Mouse (Mus musculus) neural tube, embryonic 14.5 days (tissue): Measurements from ENCODE around the gene Sdc3. TPM values are rescaled to one million over a fixed set of nuclear protein-coding genes. Genes with fewer than 3 reads are reported as not detected.

Source experiments
- ATAC-seq: fragments of 200-750 bp; cut with Nextera tagmentation; 2 replicates; pipeline ENCODE4 v1.8.0; 2017; ENCODE audit warnings: low read depth, mild to moderate bottlenecking, moderate TSS enrichment, moderate library complexity
- H3K27ac ChIP-seq: fragments of 300-500 bp; sonication (generic); 2 replicates; pipeline ENCODE4 v1.5.1; 2014; ENCODE audit warnings: low read depth, mild to moderate bottlenecking, control low read depth, low read length, moderate library complexity, mixed read lengths
- H3K27me3 ChIP-seq: fragments of 300-500 bp; sonication (generic); 2 replicates; pipeline ENCODE4 v1.6.1; 2014; ENCODE audit warnings: low read length; ENCODE audit not compliant: control insufficient read depth, insufficient read depth
- H3K36me3 ChIP-seq: fragments of 300-500 bp; sonication (generic); 2 replicates; pipeline ENCODE4 v1.6.1; 2014; ENCODE audit warnings: low read length, mixed read lengths; ENCODE audit not compliant: control insufficient read depth, insufficient read depth
- H3K4me1 ChIP-seq: fragments of 300-500 bp; sonication (generic); 2 replicates; pipeline ENCODE4 v1.6.1; 2014; ENCODE audit warnings: low read length; ENCODE audit not compliant: control insufficient read depth, insufficient read depth
- H3K4me2 ChIP-seq: fragments of 300-500 bp; sonication (generic); 2 replicates; pipeline ENCODE4 v1.6.1; 2014; ENCODE audit warnings: mild to moderate bottlenecking, low read depth, low read length, control low read depth
- H3K4me3 ChIP-seq: fragments of 300-500 bp; sonication (generic); 2 replicates; pipeline ENCODE4 v1.5.1; 2014; ENCODE audit warnings: low read depth, low read length, control low read depth, mixed read lengths
- H3K9ac ChIP-seq: fragments of 300-500 bp; sonication (generic); replicated peaks from 2 replicates; pipeline ENCODE4 v1.6.1; 2014; ENCODE audit warnings: low read depth, mild to moderate bottlenecking, control low read depth, low read length, mixed read lengths
- H3K9me3 ChIP-seq: fragments of 300-500 bp; sonication (generic); 2 replicates; pipeline ENCODE4 v1.6.1; 2016; ENCODE audit warnings: low read length; ENCODE audit not compliant: control insufficient read depth
- WGBS: fragments of 180-500 bp; shearing (Covaris S2); extraction: QIAGEN DNeasy Blood & Tissue Kit; methylation state at CpG from one replicate; pipeline ENCODE4 v1.1.7; 2014; 5-methylcytosine and 5-hydroxymethylcytosine counted together
- polyA plus RNA-seq: library from polyadenylated mRNA; unstranded; fragments of >200 nt; fragmentation: Nextera tagmentation; extraction: Ambion mirVana; gene quantifications from 2 replicates; pipeline ENCODE4 v1.2.1, GENCODE M21; 2014

Gene Sdc3
- polyA plus RNA-seq, 1 experiment from 2014 or later, result 83.4 TPM

- WGBS, result 85% methylated on average over 5 of the region's 5 CpGs
- Histone ChIP-seq H3K4me2 (no peak overlapping the region), H3K27me3 (no peaks in the 10 kb centered on the region), H3K4me3 (no peak overlapping the region), H3K9me3 (no peaks in the 10 kb centered on the region), H3K36me3 (peaks cover 52% of the 10 kb centered on the region), H3K4me1 (no peaks in the 10 kb centered on the region), H3K9ac (no peak overlapping the region), H3K27ac (no peak overlapping the region)
- no peak for ATAC-seq
These were observed 30.5 kb upstream of the Sdc3 start for GRCm38 (mm10) chr4:130761809-130762208.

DNA sequence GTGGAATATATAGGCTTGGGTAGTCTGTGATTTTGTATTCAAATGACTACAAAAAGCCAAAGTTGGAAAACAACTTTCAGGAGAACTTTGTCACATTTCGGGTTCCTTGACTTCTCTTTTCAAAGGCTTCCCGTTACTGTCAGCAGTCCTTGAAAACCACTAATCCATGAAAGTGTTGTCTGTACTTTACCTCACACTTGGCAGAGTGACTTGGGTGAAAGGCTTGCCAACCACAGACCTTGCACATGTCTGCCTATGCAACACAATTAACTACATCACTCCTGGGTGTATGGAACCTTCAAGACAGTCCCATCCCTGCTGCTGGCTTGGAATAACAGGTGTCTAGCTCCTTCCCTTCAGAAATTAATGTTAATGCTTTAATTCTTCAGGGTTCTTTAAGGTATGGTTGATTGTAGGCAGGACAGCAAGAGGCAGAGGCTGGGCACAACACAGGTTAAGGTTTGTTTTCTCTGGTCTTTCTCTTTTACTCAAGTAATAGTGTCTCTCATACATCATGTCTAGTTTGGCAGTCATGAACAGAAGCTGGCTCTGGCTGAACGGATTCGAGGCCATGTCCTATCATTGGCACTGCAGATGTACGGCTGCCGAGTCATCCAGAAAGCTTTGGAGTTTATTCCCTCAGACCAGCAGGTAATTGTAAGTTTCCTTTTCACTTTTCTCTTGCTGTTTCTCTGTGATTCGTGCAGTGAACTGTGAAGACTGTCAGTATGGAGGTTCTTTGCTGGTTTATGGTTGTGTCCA lies 26.8 kb upstream of the Sdc3 start:
- H3K36me3 ChIP-seq, result peaks cover 57% of the 10 kb centered on the region
- WGBS, result 90% methylated on average over 7 of the region's 7 CpGs
- H3K9ac ChIP-seq, result no peak overlapping the region
- no peak for ATAC-seq
- H3K27me3 ChIP-seq, result no peaks in the 10 kb centered on the region
- H3K27ac ChIP-seq, result no peak overlapping the region
- no peak overlapping the region for H3K4me2 ChIP-seq
- H3K9me3 ChIP-seq, result no peaks in the 10 kb centered on the region
- no peaks in the 10 kb centered on the region for H3K4me1 ChIP-seq
- no peak overlapping the region for H3K4me3 ChIP-seq

DNA sequence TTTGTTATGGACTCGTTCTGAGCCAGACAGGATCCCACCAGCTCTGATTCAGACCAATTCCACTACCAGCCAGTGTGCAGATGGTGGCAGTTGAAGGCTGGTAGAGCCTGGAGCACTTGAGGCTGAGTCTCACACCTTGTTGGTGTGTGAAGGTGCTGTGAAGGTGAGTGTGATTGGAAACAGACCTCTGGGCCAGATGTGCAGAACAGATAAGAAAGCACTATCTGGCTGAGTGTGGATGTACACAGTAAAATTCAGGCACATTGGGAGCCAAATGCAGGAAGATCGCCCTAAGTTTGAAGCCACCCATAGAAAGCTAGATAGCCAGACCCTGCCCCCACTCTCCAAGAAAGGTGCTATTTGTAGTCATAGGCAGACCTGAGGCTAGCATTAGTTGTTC lies 25.9 kb upstream of the Sdc3 start:
- no peak for ATAC-seq
- no peak overlapping the region for H3K27ac ChIP-seq
- no peak overlapping the region for H3K4me2 ChIP-seq
- 100% methylated on average over 1 of the region's 2 CpGs for WGBS
- peaks cover 59% of the 10 kb centered on the region for H3K36me3 ChIP-seq
- H3K4me1 ChIP-seq, result no peaks in the 10 kb centered on the region
- no peaks in the 10 kb centered on the region for H3K27me3 ChIP-seq
- H3K9ac ChIP-seq, result no peak overlapping the region
- no peaks in the 10 kb centered on the region for H3K9me3 ChIP-seq
- no peak overlapping the region for H3K4me3 ChIP-seq

DNA sequence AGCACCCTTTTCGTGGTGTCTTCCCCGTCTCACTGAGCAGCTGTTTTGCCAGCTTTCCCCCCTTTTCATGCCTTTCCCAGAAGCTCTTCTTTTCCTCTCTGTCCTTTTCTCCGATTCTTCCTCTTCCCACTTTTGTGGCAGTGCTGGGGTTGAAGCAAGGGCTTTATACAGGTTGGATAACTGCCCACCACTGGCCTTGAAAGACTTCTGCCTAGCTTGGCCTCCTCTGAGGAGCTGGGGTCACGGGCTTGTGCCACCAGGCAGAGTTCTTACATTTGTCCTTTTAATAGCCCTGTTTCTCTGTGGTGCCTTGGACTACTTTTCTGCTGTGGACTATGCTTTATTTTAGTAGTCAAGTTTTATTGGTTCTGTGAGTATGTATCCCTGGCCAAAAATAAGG lies 25.4 kb upstream of the Sdc3 start:
- no peaks in the 10 kb centered on the region for H3K27me3 ChIP-seq
- no peak overlapping the region for H3K4me3 ChIP-seq
- 81% methylated on average over 4 of the region's 4 CpGs for WGBS
- no peak overlapping the region for H3K4me2 ChIP-seq
- no peaks in the 10 kb centered on the region for H3K9me3 ChIP-seq
- no peaks in the 10 kb centered on the region for H3K4me1 ChIP-seq
- no peak overlapping the region for H3K9ac ChIP-seq
- no peak for ATAC-seq
- H3K27ac ChIP-seq, result no peak overlapping the region
- H3K36me3 ChIP-seq, result peaks cover 65% of the 10 kb centered on the region

DNA sequence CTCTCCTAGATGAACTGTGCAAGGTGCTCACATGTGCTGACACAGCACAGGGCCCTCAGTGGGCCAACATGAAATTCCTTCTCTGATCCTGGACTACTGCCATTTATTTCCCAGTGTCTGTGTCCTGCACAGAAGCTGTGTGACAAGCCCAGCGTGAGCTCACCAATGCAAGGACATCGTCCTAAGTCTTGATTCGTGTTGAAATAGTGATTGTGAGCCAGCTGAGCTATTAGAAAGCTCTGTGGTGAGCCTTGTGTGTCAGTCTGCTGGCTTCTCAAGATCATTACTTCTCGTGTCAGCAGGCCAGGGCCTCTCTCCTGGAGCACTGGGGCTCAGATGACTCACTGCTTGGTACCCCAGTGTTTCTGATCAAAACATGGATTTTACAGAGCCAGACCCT lies 18.4 kb upstream of the Sdc3 start:
- 85% methylated on average over 4 of the region's 4 CpGs for WGBS
- ATAC-seq, result no peak
- H3K9me3 ChIP-seq, result no peaks in the 10 kb centered on the region
- H3K9ac ChIP-seq, result no peak overlapping the region
- no peaks in the 10 kb centered on the region for H3K4me1 ChIP-seq
- peaks cover 49% of the 10 kb centered on the region for H3K36me3 ChIP-seq
- no peak overlapping the region for H3K27ac ChIP-seq
- H3K4me3 ChIP-seq, result no peak overlapping the region
- no peaks in the 10 kb centered on the region for H3K27me3 ChIP-seq
- no peak overlapping the region for H3K4me2 ChIP-seq

GRCm38 (mm10) chr4:130774822-130775221 lies 17.5 kb upstream of the Sdc3 start:
- H3K4me3 ChIP-seq, result no peak overlapping the region
- H3K9ac ChIP-seq, result no peak overlapping the region
- no peaks in the 10 kb centered on the region for H3K4me1 ChIP-seq
- ATAC-seq, result no peak
- H3K27me3 ChIP-seq, result no peaks in the 10 kb centered on the region
- H3K9me3 ChIP-seq, result no peaks in the 10 kb centered on the region
- H3K36me3 ChIP-seq, result peaks cover 44% of the 10 kb centered on the region
- WGBS, result 93% methylated on average over 4 of the region's 4 CpGs
- no peak overlapping the region for H3K27ac ChIP-seq
- H3K4me2 ChIP-seq, result no peak overlapping the region

DNA sequence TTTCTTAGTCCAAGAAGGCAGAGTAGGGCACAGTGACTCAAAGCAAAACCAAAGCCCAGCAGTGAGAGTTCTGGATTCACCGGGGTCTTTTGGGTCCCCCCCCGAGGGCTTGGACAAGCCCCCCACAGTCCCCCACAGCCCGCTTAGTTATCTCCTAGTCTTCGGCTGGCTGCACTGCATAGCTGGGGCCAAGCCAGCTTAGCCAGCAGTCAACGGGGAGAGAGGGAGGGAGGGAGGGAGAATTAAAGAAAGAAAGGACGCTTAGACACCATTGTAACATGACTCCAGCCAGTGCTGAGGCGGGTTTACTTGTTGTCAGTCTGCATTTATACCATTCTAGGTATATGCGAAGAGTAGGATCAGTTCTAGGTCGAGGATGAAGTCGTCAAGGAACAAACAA lies 14.7 kb upstream of the Sdc3 start:
- 68% methylated on average over 10 of the region's 10 CpGs for WGBS
- no peak for ATAC-seq

GRCm38 (mm10) chr4:130779037-130779436 lies 13.3 kb upstream of the Sdc3 start:
- Histone ChIP-seq H3K36me3 (peaks cover 24% of the 10 kb centered on the region), H3K9me3 (no peaks in the 10 kb centered on the region), H3K27me3 (no peaks in the 10 kb centered on the region), H3K4me2 (no peak overlapping the region), H3K27ac (no peak overlapping the region), H3K4me1 (no peaks in the 10 kb centered on the region), H3K9ac (no peak overlapping the region), H3K4me3 (no peak overlapping the region)
- WGBS, result 79% methylated on average over 3 of the region's 3 CpGs
- no peak for ATAC-seq

More for the DNA sequence above, 14.7 kb upstream of the Sdc3 start:
- H3K4me1 ChIP-seq, result no peaks in the 10 kb centered on the region
- H3K9me3 ChIP-seq, result no peaks in the 10 kb centered on the region
- peaks cover 38% of the 10 kb centered on the region for H3K36me3 ChIP-seq
- no peak overlapping the region for H3K4me3 ChIP-seq
- H3K4me2 ChIP-seq, result no peak overlapping the region
- no peak overlapping the region for H3K9ac ChIP-seq
- no peaks in the 10 kb centered on the region for H3K27me3 ChIP-seq
- no peak overlapping the region for H3K27ac ChIP-seq

DNA sequence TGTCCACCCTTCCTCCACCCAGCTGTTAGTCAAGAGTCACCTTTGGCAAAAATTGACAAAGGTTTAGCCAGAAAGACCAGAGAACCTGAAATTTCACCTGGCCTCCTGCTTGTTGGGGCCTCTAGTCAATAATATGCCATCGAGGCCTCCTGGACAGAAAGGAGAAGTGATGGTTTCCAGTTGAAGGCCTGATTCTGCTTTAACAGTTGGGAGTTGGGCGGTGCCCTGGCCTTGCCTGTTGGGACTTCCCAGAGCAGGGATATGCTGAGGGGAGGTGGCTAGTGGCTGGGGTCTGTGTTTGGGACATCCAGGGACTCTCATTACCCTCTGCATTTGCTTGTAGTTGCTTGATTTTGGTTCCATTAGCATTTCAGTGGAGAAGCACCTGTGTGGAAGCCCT lies 9.8 kb upstream of the Sdc3 start:
- 93% methylated on average over 2 of the region's 2 CpGs for WGBS
- Histone ChIP-seq H3K36me3 (peaks cover 10% of the 10 kb centered on the region), H3K9me3 (no peaks in the 10 kb centered on the region), H3K4me2 (no peak overlapping the region), H3K4me1 (no peaks in the 10 kb centered on the region), H3K9ac (no peak overlapping the region), H3K27ac (no peak overlapping the region; the same call in 1 of the 2 replicates), H3K27me3 (no peaks in the 10 kb centered on the region), H3K4me3 (no peak overlapping the region)
- no peak for ATAC-seq
